Mouse (Mus musculus) testis, adult 2 months (tissue): Measurements from ENCODE around the gene Dync1i1.

Experiments used
- CTCF ChIP-seq: fragments of 200-500 bp; IDR thresholded peaks from 2 replicates; pipeline ENCODE4 v1.5.1; 2012; ENCODE audit warnings: low read depth, mild to moderate bottlenecking, inconsistent platforms, low read length, moderate library complexity; ENCODE audit not compliant: control insufficient read depth, insufficient read depth, insufficient replicate concordance
- POLR2A ChIP-seq: fragments of 200-500 bp; IDR thresholded peaks from 2 replicates; pipeline ENCODE4 v1.6.1; 2012; ENCODE audit warnings: low read depth, mild to moderate bottlenecking, inconsistent platforms, low read length, moderate library complexity; ENCODE audit not compliant: control insufficient read depth

DNA sequence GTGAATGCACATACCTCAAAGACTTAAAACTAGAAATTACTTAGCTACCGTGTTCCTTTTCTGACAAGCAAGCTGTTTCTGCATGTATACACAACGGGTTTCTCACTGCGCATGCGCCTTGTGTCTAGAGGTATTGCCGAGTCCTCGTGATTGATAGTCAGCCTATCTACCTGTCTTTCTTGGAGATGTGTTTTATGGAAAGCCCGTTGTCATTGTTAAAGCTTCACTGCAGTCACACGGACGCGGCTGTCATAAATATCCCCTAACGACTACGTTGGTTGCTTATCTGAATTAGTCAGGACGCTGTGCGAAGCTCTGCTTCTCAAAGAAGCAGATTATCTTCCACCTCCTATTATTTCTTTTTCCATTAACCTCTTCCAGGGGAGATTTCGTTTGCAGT is 290.2 kb downstream of the Dync1i1 start:
- TF ChIP-seq CTCF (no peak), POLR2A (no peak)
